Mouse (Mus musculus): ENCODE results near the gene Pex12. TPM values are rescaled to one million over a fixed set of nuclear protein-coding genes. Genes with fewer than 3 reads are reported as not detected.

Gene Pex12
- polyA plus RNA-seq, 2 experiments = 11.5 to 15.3 TPM

- Histone ChIP-seq H3K27ac (replicated peaks; ENCODE audit: low read depth, low read length) (no peak overlapping the region), H3K36me3 (ENCODE audit: control insufficient read depth, insufficient read depth, low read length) (peaks cover 21% of the 10 kb centered on the region), H3K9ac (ENCODE audit: low read depth, low read length, severe bottlenecking) (no peak overlapping the region), H3K27me3 (ENCODE audit: control insufficient read depth, insufficient read depth, low read length) (no peaks in the 10 kb centered on the region), H3K4me1 (ENCODE audit: control insufficient read depth, insufficient read depth, low read length) (peaks cover 23% of the 10 kb centered on the region), H3K4me3 (replicated peaks; ENCODE audit: low read length) (no peak overlapping the region), H3K9me3 (ENCODE audit: control insufficient read depth, low read length) (no peaks in the 10 kb centered on the region), H3K4me2 (replicated peaks; ENCODE audit: low read depth, low read length, severe bottlenecking) (no peak overlapping the region)
- WGBS = 94% methylated on average over 2 of the region's 2 CpGs
- ATAC-seq (ENCODE audit: low FRiP score, low read depth) (no peak), DNase-seq (ENCODE audit: low spot score) (no peak)
- no peak for TF ChIP-seq POLR2A (IDR thresholded peaks at IDR 0.05; ENCODE audit: borderline replicate concordance, extremely low read depth, insufficient read depth, insufficient read length)
Observed at GRCm38 (mm10) chr11:83294133-83294532, 8.3 kb downstream of the Pex12 start.

GRCm38 (mm10) chr11:83293182-83293581 is 9.2 kb downstream of the Pex12 start:
- peaks cover 21% of the 10 kb centered on the region for H3K36me3 ChIP-seq (ENCODE audit: control insufficient read depth, insufficient read depth, low read length)
- peaks cover 23% of the 10 kb centered on the region for H3K4me1 ChIP-seq (ENCODE audit: control insufficient read depth, insufficient read depth, low read length)
- no peak overlapping the region for H3K27ac ChIP-seq (replicated peaks; ENCODE audit: low read depth, low read length)
- ATAC-seq (ENCODE audit: low FRiP score, low read depth) (no peak), DNase-seq (ENCODE audit: low spot score) (no peak)
- no peak for TF ChIP-seq POLR2A (IDR thresholded peaks at IDR 0.05; ENCODE audit: borderline replicate concordance, extremely low read depth, insufficient read depth, insufficient read length)
- H3K27me3 ChIP-seq (ENCODE audit: control insufficient read depth, insufficient read depth, low read length) = no peaks in the 10 kb centered on the region
- H3K9ac ChIP-seq (ENCODE audit: low read depth, low read length, severe bottlenecking) = peak overlapping the region; percentile 74; the same call in 1 of the 2 replicates
- peak overlapping the region; percentile 53 for H3K4me2 ChIP-seq (replicated peaks; ENCODE audit: low read depth, low read length, severe bottlenecking)
- H3K9me3 ChIP-seq (ENCODE audit: control insufficient read depth, low read length) = no peaks in the 10 kb centered on the region
- H3K4me3 ChIP-seq (replicated peaks; ENCODE audit: low read length) = peak overlapping the region; percentile 62
- 90% methylated on average over 1 of the region's 1 CpGs for WGBS

GRCm38 (mm10) chr11:83292251-83292587 is 10.2 kb downstream of the Pex12 start:
- Histone ChIP-seq H3K27ac (replicated peaks; ENCODE audit: low read depth, low read length) (no peak overlapping the region), H3K4me3 (replicated peaks; ENCODE audit: low read length) (peak overlapping the region; percentile 62), H3K27me3 (ENCODE audit: control insufficient read depth, insufficient read depth, low read length) (no peaks in the 10 kb centered on the region), H3K36me3 (ENCODE audit: control insufficient read depth, insufficient read depth, low read length) (peaks cover 19% of the 10 kb centered on the region), H3K9ac (ENCODE audit: low read depth, low read length, severe bottlenecking) (peak overlapping the region; percentile 74), H3K9me3 (ENCODE audit: control insufficient read depth, low read length) (no peaks in the 10 kb centered on the region), H3K4me2 (replicated peaks; ENCODE audit: low read depth, low read length, severe bottlenecking) (peak overlapping the region; percentile 53), H3K4me1 (ENCODE audit: control insufficient read depth, insufficient read depth, low read length) (peaks cover 16% of the 10 kb centered on the region)
- no peak for TF ChIP-seq POLR2A (IDR thresholded peaks at IDR 0.05; ENCODE audit: borderline replicate concordance, extremely low read depth, insufficient read depth, insufficient read length)
- DNase-seq (ENCODE audit: low spot score) (no peak), ATAC-seq (ENCODE audit: low FRiP score, low read depth) (no peak)
- WGBS = under 1% methylated on average over 5 of the region's 5 CpGs

GRCm38 (mm10) chr11:83291375-83292250 is 10.8 kb downstream of the Pex12 start:
- Histone ChIP-seq H3K36me3 (ENCODE audit: control insufficient read depth, insufficient read depth, low read length) (peaks cover 16% of the 10 kb centered on the region), H3K27me3 (ENCODE audit: control insufficient read depth, insufficient read depth, low read length) (no peaks in the 10 kb centered on the region), H3K27ac (replicated peaks; ENCODE audit: low read depth, low read length) (peak overlapping the region; percentile 76; the same call in 1 of the 2 replicates), H3K9ac (ENCODE audit: low read depth, low read length, severe bottlenecking) (peak overlapping the region; percentile 74), H3K4me2 (replicated peaks; ENCODE audit: low read depth, low read length, severe bottlenecking) (peak overlapping the region; percentile 53), H3K4me3 (replicated peaks; ENCODE audit: low read length) (peak overlapping the region; percentile 62), H3K9me3 (ENCODE audit: control insufficient read depth, low read length) (no peaks in the 10 kb centered on the region), H3K4me1 (ENCODE audit: control insufficient read depth, insufficient read depth, low read length) (peaks cover 15% of the 10 kb centered on the region)
- WGBS = under 1% methylated on average over 35 of the region's 38 CpGs
- peak; percentile 83; the same call in 1 of the 2 replicates for TF ChIP-seq POLR2A (IDR thresholded peaks at IDR 0.05; ENCODE audit: borderline replicate concordance, extremely low read depth, insufficient read depth, insufficient read length)
- peak; percentile 100 for ATAC-seq (ENCODE audit: low FRiP score, low read depth)
- DNase-seq (ENCODE audit: low spot score) = peak; percentile 95

- no peak for ATAC-seq (ENCODE audit: low FRiP score, low read depth)
- Histone ChIP-seq H3K4me3 (replicated peaks; ENCODE audit: low read length) (no peak overlapping the region), H3K4me2 (replicated peaks; ENCODE audit: low read depth, low read length, severe bottlenecking) (no peak overlapping the region), H3K27ac (replicated peaks; ENCODE audit: low read depth, low read length) (no peak overlapping the region), H3K9ac (ENCODE audit: low read depth, low read length, severe bottlenecking) (no peak overlapping the region), H3K27me3 (ENCODE audit: control insufficient read depth, insufficient read depth, low read length) (no peaks in the 10 kb centered on the region), H3K9me3 (ENCODE audit: control insufficient read depth, low read length) (no peaks in the 10 kb centered on the region), H3K4me1 (ENCODE audit: control insufficient read depth, insufficient read depth, low read length) (peaks cover 15% of the 10 kb centered on the region), H3K36me3 (ENCODE audit: control insufficient read depth, insufficient read depth, low read length) (no peaks in the 10 kb centered on the region)
- 79% methylated on average over 2 of the region's 2 CpGs for WGBS
- TF ChIP-seq POLR2A (IDR thresholded peaks at IDR 0.05; ENCODE audit: borderline replicate concordance, extremely low read depth, insufficient read depth, insufficient read length) = no peak
- DNase-seq (ENCODE audit: low spot score) = no peak
Observed at GRCm38 (mm10) chr11:83289633-83290032, 12.8 kb downstream of the Pex12 start.

Measured in limb, embryonic 14.5 days (tissue).